Mouse (Mus musculus): ENCODE data around the gene Tpd52l2.

DNA sequence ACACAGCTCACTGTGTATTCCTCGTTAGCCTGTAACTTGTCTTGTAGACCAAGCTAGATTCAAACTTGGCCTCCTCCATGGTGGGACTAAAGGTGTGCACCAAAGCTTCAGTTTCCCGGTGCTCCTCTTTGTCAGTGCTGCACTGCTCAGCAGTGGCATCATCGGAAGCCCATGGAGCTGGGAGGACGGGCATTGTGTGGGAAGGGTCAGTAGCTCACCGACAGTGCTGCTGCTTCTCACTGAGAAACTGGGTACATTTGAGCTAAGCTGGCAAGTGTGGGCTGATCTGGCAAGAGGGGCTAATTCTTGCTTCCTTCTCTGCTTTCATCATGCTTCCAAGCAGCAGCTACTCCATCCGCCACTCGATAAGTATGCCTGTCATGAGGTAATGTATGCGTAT is 14.3 kb downstream of the Tpd52l2 start:
- no peak for TF ChIP-seq POLR2A (IDR thresholded peaks at IDR 0.05; ENCODE audit: insufficient read depth, low read length)
- no peak for TF ChIP-seq CTCF (IDR thresholded peaks at IDR 0.05; ENCODE audit: low read depth, low read length)

All from ES-Bruce4 (cell line).